Mouse (Mus musculus): ENCODE measurements around the gene Megf11. TPM values are rescaled to one million over a fixed set of nuclear protein-coding genes. Genes with fewer than 3 reads are reported as not detected.

Gene Megf11
- polyA plus RNA-seq, 1 experiment from 2014 or later, result 0.70 TPM

- ATAC-seq (replicated peaks; ENCODE audit: insufficient number of reproducible peaks, low FRiP score, low TSS enrichment), result no peak
- Histone ChIP-seq H3K9ac (ENCODE audit: low read depth, low read length) (no peak overlapping the region), H3K27ac (ENCODE audit: low read depth, low read length) (no peak overlapping the region), H3K36me3 (ENCODE audit: control insufficient read depth, insufficient read depth, low read length) (no peaks in the 10 kb centered on the region), H3K4me3 (ENCODE audit: low read depth, low read length) (no peak overlapping the region), H3K4me2 (no peak overlapping the region), H3K4me1 (ENCODE audit: control insufficient read depth, insufficient read depth, low read length) (no peaks in the 10 kb centered on the region), H3K27me3 (ENCODE audit: control insufficient read depth, insufficient read depth, low read length) (peaks cover 32% of the 10 kb centered on the region), H3K9me3 (replicated peaks; ENCODE audit: control insufficient read depth, low read length) (no peaks in the 10 kb centered on the region)
- 10% methylated on average over 5 of the region's 5 CpGs for WGBS (ENCODE audit: insufficient replicate concordance)
These were observed 254.2 kb downstream of the Megf11 start for GRCm38 (mm10) chr9:64639664-64640063.

- H3K9ac ChIP-seq (ENCODE audit: low read depth, low read length), result no peak overlapping the region
- 25% methylated on average over 7 of the region's 7 CpGs for WGBS (ENCODE audit: insufficient replicate concordance)
- no peak for ATAC-seq (replicated peaks; ENCODE audit: insufficient number of reproducible peaks, low FRiP score, low TSS enrichment)
These were observed 258.7 kb downstream of the Megf11 start for GRCm38 (mm10) chr9:64644129-64644528.

GRCm38 (mm10) chr9:64645462-64645861 is 260.0 kb downstream of the Megf11 start:
- Histone ChIP-seq H3K9me3 (replicated peaks; ENCODE audit: control insufficient read depth, low read length) (no peaks in the 10 kb centered on the region), H3K4me3 (ENCODE audit: low read depth, low read length) (no peak overlapping the region), H3K4me2 (no peak overlapping the region), H3K4me1 (ENCODE audit: control insufficient read depth, insufficient read depth, low read length) (no peaks in the 10 kb centered on the region), H3K27me3 (ENCODE audit: control insufficient read depth, insufficient read depth, low read length) (peaks cover 4% of the 10 kb centered on the region; the same call in 1 of the 2 replicates), H3K9ac (ENCODE audit: low read depth, low read length) (no peak overlapping the region), H3K27ac (ENCODE audit: low read depth, low read length) (no peak overlapping the region), H3K36me3 (ENCODE audit: control insufficient read depth, insufficient read depth, low read length) (no peaks in the 10 kb centered on the region)
- no peak for ATAC-seq (replicated peaks; ENCODE audit: insufficient number of reproducible peaks, low FRiP score, low TSS enrichment)
- WGBS (ENCODE audit: insufficient replicate concordance), result 71% methylated on average over 3 of the region's 3 CpGs

More at GRCm38 (mm10) chr9:64644129-64644528, 258.7 kb downstream of the Megf11 start:
- Histone ChIP-seq H3K4me3 (ENCODE audit: low read depth, low read length) (no peak overlapping the region), H3K36me3 (ENCODE audit: control insufficient read depth, insufficient read depth, low read length) (no peaks in the 10 kb centered on the region), H3K4me1 (ENCODE audit: control insufficient read depth, insufficient read depth, low read length) (no peaks in the 10 kb centered on the region), H3K9me3 (replicated peaks; ENCODE audit: control insufficient read depth, low read length) (no peaks in the 10 kb centered on the region), H3K4me2 (no peak overlapping the region), H3K27ac (ENCODE audit: low read depth, low read length) (no peak overlapping the region), H3K27me3 (ENCODE audit: control insufficient read depth, insufficient read depth, low read length) (peaks cover 4% of the 10 kb centered on the region)

- no peak overlapping the region for H3K4me2 ChIP-seq
- H3K27me3 ChIP-seq (ENCODE audit: control insufficient read depth, insufficient read depth, low read length), result no peaks in the 10 kb centered on the region
- 0 out of 2 replicates have a peak, but pooled peaks cover 2% of the 10 kb centered on the region for H3K4me1 ChIP-seq (ENCODE audit: control insufficient read depth, insufficient read depth, low read length)
- no peak overlapping the region for H3K4me3 ChIP-seq (ENCODE audit: low read depth, low read length)
- H3K9me3 ChIP-seq (replicated peaks; ENCODE audit: control insufficient read depth, low read length), result no peaks in the 10 kb centered on the region
- H3K36me3 ChIP-seq (ENCODE audit: control insufficient read depth, insufficient read depth, low read length), result no peaks in the 10 kb centered on the region
- WGBS (ENCODE audit: insufficient replicate concordance), result 65% methylated on average over 9 of the region's 9 CpGs
- no peak for ATAC-seq (replicated peaks; ENCODE audit: insufficient number of reproducible peaks, low FRiP score, low TSS enrichment)
- H3K9ac ChIP-seq (ENCODE audit: low read depth, low read length), result no peak overlapping the region
- no peak overlapping the region for H3K27ac ChIP-seq (ENCODE audit: low read depth, low read length)
These were observed 264.0 kb downstream of the Megf11 start for GRCm38 (mm10) chr9:64649393-64649792.

- H3K9ac ChIP-seq (ENCODE audit: low read depth, low read length), result no peak overlapping the region
- H3K27ac ChIP-seq (ENCODE audit: low read depth, low read length), result no peak overlapping the region
- no peak for ATAC-seq (replicated peaks; ENCODE audit: insufficient number of reproducible peaks, low FRiP score, low TSS enrichment)
- no peaks in the 10 kb centered on the region for H3K27me3 ChIP-seq (ENCODE audit: control insufficient read depth, insufficient read depth, low read length)
- no peaks in the 10 kb centered on the region for H3K36me3 ChIP-seq (ENCODE audit: control insufficient read depth, insufficient read depth, low read length)
- no peak overlapping the region for H3K4me2 ChIP-seq
- no peaks in the 10 kb centered on the region for H3K9me3 ChIP-seq (replicated peaks; ENCODE audit: control insufficient read depth, low read length)
- 0 out of 2 replicates have a peak, but pooled peaks cover 2% of the 10 kb centered on the region for H3K4me1 ChIP-seq (ENCODE audit: control insufficient read depth, insufficient read depth, low read length)
- 17% methylated on average over 2 of the region's 2 CpGs for WGBS (ENCODE audit: insufficient replicate concordance)
- no peak overlapping the region for H3K4me3 ChIP-seq (ENCODE audit: low read depth, low read length)
These were observed 264.5 kb downstream of the Megf11 start for GRCm38 (mm10) chr9:64649892-64650291.

GRCm38 (mm10) chr9:64651181-64651580 is 265.8 kb downstream of the Megf11 start:
- no peaks in the 10 kb centered on the region for H3K9me3 ChIP-seq (replicated peaks; ENCODE audit: control insufficient read depth, low read length)
- H3K27ac ChIP-seq (ENCODE audit: low read depth, low read length), result no peak overlapping the region
- WGBS (ENCODE audit: insufficient replicate concordance), result 85% methylated on average over 1 of the region's 1 CpGs
- H3K4me3 ChIP-seq (ENCODE audit: low read depth, low read length), result no peak overlapping the region
- H3K9ac ChIP-seq (ENCODE audit: low read depth, low read length), result no peak overlapping the region
- no peak overlapping the region for H3K4me2 ChIP-seq
- no peaks in the 10 kb centered on the region for H3K27me3 ChIP-seq (ENCODE audit: control insufficient read depth, insufficient read depth, low read length)
- no peak for ATAC-seq (replicated peaks; ENCODE audit: insufficient number of reproducible peaks, low FRiP score, low TSS enrichment)
- H3K36me3 ChIP-seq (ENCODE audit: control insufficient read depth, insufficient read depth, low read length), result no peaks in the 10 kb centered on the region
- H3K4me1 ChIP-seq (ENCODE audit: control insufficient read depth, insufficient read depth, low read length), result 0 out of 2 replicates have a peak, but pooled peaks cover 2% of the 10 kb centered on the region

GRCm38 (mm10) chr9:64651689-64652088 is 266.3 kb downstream of the Megf11 start:
- Histone ChIP-seq H3K36me3 (ENCODE audit: control insufficient read depth, insufficient read depth, low read length) (no peaks in the 10 kb centered on the region), H3K9me3 (replicated peaks; ENCODE audit: control insufficient read depth, low read length) (no peaks in the 10 kb centered on the region), H3K4me3 (ENCODE audit: low read depth, low read length) (no peak overlapping the region), H3K27me3 (ENCODE audit: control insufficient read depth, insufficient read depth, low read length) (no peaks in the 10 kb centered on the region), H3K9ac (ENCODE audit: low read depth, low read length) (no peak overlapping the region), H3K27ac (ENCODE audit: low read depth, low read length) (no peak overlapping the region), H3K4me1 (ENCODE audit: control insufficient read depth, insufficient read depth, low read length) (0 out of 2 replicates have a peak, but pooled peaks cover 2% of the 10 kb centered on the region), H3K4me2 (no peak overlapping the region)
- no peak for ATAC-seq (replicated peaks; ENCODE audit: insufficient number of reproducible peaks, low FRiP score, low TSS enrichment)
- WGBS (ENCODE audit: insufficient replicate concordance), result 17% methylated on average over 4 of the region's 4 CpGs

GRCm38 (mm10) chr9:64652138-64652537 is 266.7 kb downstream of the Megf11 start:
- Histone ChIP-seq H3K4me1 (ENCODE audit: control insufficient read depth, insufficient read depth, low read length) (0 out of 2 replicates have a peak, but pooled peaks cover 2% of the 10 kb centered on the region), H3K9me3 (replicated peaks; ENCODE audit: control insufficient read depth, low read length) (no peaks in the 10 kb centered on the region), H3K36me3 (ENCODE audit: control insufficient read depth, insufficient read depth, low read length) (no peaks in the 10 kb centered on the region), H3K9ac (ENCODE audit: low read depth, low read length) (no peak overlapping the region), H3K4me2 (no peak overlapping the region), H3K27me3 (ENCODE audit: control insufficient read depth, insufficient read depth, low read length) (no peaks in the 10 kb centered on the region), H3K4me3 (ENCODE audit: low read depth, low read length) (no peak overlapping the region), H3K27ac (ENCODE audit: low read depth, low read length) (no peak overlapping the region)
- no peak for ATAC-seq (replicated peaks; ENCODE audit: insufficient number of reproducible peaks, low FRiP score, low TSS enrichment)
- WGBS (ENCODE audit: insufficient replicate concordance), result 54% methylated on average over 2 of the region's 2 CpGs

GRCm38 (mm10) chr9:64652841-64653361 is 267.5 kb downstream of the Megf11 start:
- ATAC-seq (replicated peaks; ENCODE audit: insufficient number of reproducible peaks, low FRiP score, low TSS enrichment), result no peak
- WGBS (ENCODE audit: insufficient replicate concordance), result 53% methylated on average over 10 of the region's 10 CpGs
- no peak overlapping the region for H3K27ac ChIP-seq (ENCODE audit: low read depth, low read length)

More at GRCm38 (mm10) chr9:64652841-64653361, 267.5 kb downstream of the Megf11 start:
- H3K4me2 ChIP-seq, result no peak overlapping the region
- no peaks in the 10 kb centered on the region for H3K36me3 ChIP-seq (ENCODE audit: control insufficient read depth, insufficient read depth, low read length)
- 0 out of 2 replicates have a peak, but pooled peaks cover 2% of the 10 kb centered on the region for H3K4me1 ChIP-seq (ENCODE audit: control insufficient read depth, insufficient read depth, low read length)
- H3K4me3 ChIP-seq (ENCODE audit: low read depth, low read length), result no peak overlapping the region
- H3K9ac ChIP-seq (ENCODE audit: low read depth, low read length), result no peak overlapping the region
- no peaks in the 10 kb centered on the region for H3K9me3 ChIP-seq (replicated peaks; ENCODE audit: control insufficient read depth, low read length)
- no peaks in the 10 kb centered on the region for H3K27me3 ChIP-seq (ENCODE audit: control insufficient read depth, insufficient read depth, low read length)

All from heart, embryonic 11.5 days (tissue).